Mouse (Mus musculus) cerebellum, postnatal 4 days (tissue): ENCODE data around the gene Slc6a2.
A peak's percentile ranks its signal among the peaks of the same experiment; 100 is the strongest.

ENCODE experiments used
- DNase-seq, 2 experiments: peaks; one replicate each; pipeline ENCODE4 v3.0.0; 2022; ENCODE audit warnings: low spot score in 2 of 2, mixed read lengths in 1 of 2

Slc6a2 gene

DNA sequence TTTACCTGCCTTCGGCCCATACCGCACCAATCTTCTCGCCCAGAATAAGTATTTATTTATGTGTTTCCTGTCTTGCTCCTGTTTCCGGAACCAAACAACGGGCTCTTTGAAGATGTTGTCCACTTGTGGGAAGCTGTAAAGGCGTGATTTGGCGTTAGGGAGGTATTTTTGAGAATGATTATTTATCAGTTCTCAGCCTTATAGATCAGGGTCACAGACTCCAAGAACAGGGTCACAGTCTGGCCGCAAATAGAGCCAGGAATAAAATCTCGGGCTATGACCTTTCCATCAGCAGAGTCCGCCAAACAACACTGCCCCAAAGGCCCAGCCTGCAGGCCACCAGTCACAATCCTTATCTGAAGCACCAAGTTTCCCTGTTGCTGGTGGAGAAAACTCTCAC is at the start of gene Slc6a2:
Slc6a2 (plus strand) TSS at position 301 of the 400 bp plus-strand sequence.
- no peak for DNase-seq

DNA sequence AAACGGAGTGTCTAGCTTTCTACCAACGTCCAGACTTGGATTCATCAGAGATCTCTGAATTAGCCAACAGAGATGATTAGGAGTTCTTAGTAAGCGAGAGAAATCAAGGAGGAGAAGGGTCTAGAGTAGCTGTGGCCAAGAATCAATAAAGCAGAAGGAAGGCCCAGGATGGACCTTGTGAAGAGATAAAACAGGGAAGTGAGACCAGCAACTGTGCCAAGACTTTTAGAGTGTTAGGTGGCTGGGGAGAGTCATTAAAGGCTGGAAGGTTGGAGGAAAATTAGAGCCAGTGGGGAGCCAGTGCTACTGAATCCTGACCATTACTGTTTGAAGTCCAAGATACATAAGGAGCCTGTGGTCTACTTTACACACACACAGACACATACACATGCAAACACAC is 48.4 kb upstream of the Slc6a2 start:
- DNase-seq = no peak

- no peak for DNase-seq
Measured at GRCm38 (mm10) chr8:92913396-92913795, 46.5 kb upstream of the Slc6a2 start.

- DNase-seq = no peak
Measured at GRCm38 (mm10) chr8:92916082-92916481, 43.8 kb upstream of the Slc6a2 start.

GRCm38 (mm10) chr8:92921768-92922167 is 38.1 kb upstream of the Slc6a2 start:
- DNase-seq = no peak

GRCm38 (mm10) chr8:92928986-92929385 is 30.9 kb upstream of the Slc6a2 start:
- no peak for DNase-seq

DNA sequence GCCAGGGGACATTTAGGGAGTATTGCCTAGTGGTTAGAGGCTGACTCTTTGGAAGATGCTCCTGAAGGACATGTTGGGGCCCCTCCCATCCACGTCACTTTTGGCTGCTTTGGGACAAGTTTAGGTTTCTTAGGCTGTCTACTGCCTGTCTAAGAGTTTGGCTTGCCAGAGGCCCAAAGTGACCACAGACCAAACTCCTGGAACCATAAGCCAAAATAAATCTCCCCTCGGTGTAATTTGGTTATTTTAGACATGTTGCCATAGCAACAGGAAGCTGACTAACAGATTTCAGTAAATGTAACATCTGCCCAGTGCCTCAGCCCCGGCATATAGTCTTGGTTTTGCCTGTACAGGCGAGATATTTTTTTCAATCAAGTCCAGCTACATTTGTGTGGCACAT is 21.8 kb upstream of the Slc6a2 start:
- no peak for DNase-seq

DNA sequence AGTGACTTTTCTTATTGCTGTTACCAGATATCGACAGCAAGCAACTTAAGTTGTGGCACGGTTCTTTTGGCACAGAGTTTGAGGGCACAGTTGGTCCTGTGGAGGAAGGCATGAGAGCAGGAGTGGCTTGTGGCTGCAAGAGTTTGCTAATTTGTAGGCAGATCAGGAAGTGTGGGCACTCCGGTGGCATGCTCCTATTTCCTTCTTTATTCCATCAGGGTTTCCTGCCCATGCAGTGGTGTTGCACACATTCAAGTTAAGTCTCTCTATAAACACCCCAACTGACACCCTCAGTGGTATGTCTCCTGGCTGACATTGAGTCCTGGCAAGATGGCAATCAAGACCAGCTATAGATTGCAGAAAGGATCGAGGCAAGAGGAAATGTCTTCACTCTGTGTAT is 10.8 kb upstream of the Slc6a2 start:
- no peak for DNase-seq

GRCm38 (mm10) chr8:92950639-92951371 is 9.1 kb upstream of the Slc6a2 start:
- no peak for DNase-seq

GRCm38 (mm10) chr8:92954044-92954443 is 5.8 kb upstream of the Slc6a2 start:
- no peak for DNase-seq

- no peak for DNase-seq
Measured at GRCm38 (mm10) chr8:92960451-92960911, 602 bp downstream of the Slc6a2 start.

GRCm38 (mm10) chr8:92961088-92961487 is 1.2 kb downstream of the Slc6a2 start:
- no peak for DNase-seq

- no peak for DNase-seq
Measured at GRCm38 (mm10) chr8:92964556-92964955, 4.7 kb downstream of the Slc6a2 start.

DNA sequence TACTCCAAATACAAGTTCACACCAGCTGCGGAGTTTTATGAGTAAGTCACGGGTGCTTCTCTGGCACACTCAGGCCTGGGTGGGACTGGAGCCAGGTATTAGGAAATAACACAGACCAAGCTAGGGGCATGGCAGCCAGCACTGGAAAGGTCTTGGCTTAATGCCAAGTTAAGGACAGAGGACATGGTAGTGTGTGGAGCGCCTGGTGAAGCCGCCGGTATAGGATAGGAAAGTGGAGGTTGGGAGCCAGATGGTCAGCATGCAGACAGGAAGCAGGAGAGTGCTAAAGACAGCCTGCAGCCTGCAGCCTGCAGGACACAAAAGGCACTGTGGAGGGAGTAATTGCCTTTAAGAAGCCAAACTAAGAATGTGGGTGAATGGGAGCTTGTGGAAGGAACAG is 13.1 kb downstream of the Slc6a2 start:
- DNase-seq = peak in 1 of 2 experiments; percentile 56

- DNase-seq = no peak
Measured at GRCm38 (mm10) chr8:92976656-92977055, 16.8 kb downstream of the Slc6a2 start.

DNA sequence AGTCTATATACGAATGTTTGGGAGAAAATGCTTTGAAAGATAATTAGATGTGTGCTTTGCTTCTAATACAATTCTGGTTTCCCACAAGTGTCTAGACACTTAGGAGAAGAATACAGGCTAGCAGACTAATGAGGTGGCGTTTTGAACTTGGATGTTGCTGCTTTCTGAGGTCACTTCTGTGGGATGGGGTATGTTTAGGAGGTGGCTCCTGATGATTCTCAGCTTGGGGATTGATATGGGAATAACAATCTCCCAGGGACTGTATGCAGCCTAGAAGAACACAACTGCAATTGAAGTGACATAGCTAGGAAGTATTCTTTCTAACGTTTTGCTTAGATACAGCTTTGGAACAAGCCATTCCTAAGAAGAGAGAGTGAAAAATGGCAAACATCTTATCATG is 22.6 kb downstream of the Slc6a2 start:
- DNase-seq = no peak

GRCm38 (mm10) chr8:92984376-92984775 is 24.5 kb downstream of the Slc6a2 start:
- DNase-seq = no peak

DNA sequence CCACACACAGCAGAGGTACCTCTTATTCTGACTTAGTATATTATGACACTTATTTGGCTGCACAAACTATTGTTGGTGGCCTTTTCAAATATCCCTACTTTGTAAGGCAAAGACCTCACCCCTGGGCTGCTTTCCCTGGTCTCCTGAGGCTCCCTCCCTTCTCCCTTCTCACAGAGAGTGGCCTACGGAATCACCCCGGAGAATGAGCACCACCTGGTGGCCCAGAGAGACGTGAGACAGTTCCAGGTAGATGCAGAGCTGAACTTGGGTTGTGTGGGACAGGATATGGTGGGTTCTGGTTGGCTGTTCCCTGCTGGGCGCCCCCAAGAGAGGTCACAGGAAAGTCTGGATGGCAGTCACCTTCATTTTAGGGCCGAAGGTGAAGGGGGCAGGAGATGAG is 37.0 kb downstream of the Slc6a2 start:
- peak in 1 of 2 experiments; percentile 43 for DNase-seq

DNA sequence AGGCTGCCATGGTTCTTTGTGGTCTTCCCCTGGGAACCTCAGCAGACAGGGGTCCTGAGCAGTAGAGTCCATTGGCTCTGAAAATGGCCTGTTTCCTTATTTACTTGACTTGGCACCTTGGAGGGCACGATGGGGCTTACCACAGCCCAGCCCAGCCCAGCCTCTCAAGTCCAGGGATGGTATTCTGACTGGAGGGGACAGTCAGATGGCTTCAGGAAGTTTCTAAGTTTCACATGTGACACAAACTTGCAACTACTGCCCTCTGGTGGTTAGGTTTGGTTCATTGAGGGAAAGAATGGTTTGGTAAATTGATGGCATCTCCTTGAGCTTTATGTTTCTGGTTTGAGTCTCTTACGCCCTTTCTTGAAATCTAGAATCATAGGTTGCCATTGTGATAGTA is 38.7 kb downstream of the Slc6a2 start:
- peak in 1 of 2 experiments; percentile 66 for DNase-seq

GRCm38 (mm10) chr8:93010286-93010685 is 50.4 kb downstream of the Slc6a2 start:
- peak in 1 of 2 experiments; percentile 49 for DNase-seq

DNA sequence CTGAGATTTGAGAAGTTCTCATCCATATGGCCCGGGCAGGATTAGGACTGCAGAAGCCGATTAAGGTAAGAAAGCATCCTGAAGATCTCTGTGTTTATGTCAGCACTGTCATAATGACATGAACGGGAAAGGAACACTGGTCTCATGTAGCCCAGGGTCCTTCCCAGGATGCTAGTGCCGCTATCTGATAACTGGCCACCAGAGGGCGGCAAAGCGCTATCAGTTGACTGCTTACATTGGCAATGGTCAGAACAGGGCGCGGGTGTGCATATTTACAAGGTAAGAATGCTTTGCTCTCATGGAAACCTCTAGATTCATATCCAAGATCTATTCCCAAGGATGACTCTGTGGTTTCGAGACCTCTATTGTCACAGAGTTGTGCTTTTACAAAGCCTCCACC is 51.6 kb downstream of the Slc6a2 start:
- peak; percentile 86 to 94 for DNase-seq

GRCm38 (mm10) chr8:93012226-93012625 is 52.3 kb downstream of the Slc6a2 start:
- no peak for DNase-seq

DNA sequence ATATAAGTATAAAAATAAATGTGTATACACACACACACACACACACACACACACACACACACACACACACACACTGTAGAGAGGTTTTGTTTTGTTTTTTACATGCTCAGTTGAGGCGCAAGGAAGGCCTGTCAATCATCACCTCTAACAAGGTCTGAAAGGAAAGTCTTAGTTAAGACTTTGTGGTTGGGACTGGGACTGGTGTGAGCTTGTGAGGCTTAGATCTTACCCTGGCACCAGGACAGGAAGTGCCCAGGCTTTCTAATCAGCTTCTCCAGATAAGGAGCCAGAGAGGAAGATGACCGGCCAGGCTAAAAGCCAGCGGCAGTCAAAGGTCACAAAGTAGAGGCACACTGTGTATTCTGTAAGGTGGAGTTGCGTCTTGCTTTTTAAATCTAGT is 54.4 kb downstream of the Slc6a2 start:
- no peak for DNase-seq

- DNase-seq = no peak
Measured at GRCm38 (mm10) chr8:93021738-93022137, 61.9 kb downstream of the Slc6a2 start.
